Mouse (Mus musculus) hindbrain, embryonic 13.5 days (tissue): ENCODE results near the gene Clgn. TPM values are rescaled to one million over a fixed set of nuclear protein-coding genes. Genes with fewer than 3 reads are reported as not detected.

ENCODE experiments used
- ATAC-seq: fragments of 200-750 bp; cut with Nextera tagmentation; 2 replicates; pipeline ENCODE4 v1.8.0; 2017; ENCODE audit warnings: moderate TSS enrichment; ENCODE audit not compliant: low FRiP score
- H3K27ac ChIP-seq: fragments of 300-500 bp; sonication (generic); 2 replicates; pipeline ENCODE4 v1.5.1; 2015; ENCODE audit warnings: inconsistent platforms, mild to moderate bottlenecking, moderate library complexity
- H3K27me3 ChIP-seq: fragments of 300-500 bp; sonication (generic); 2 replicates; pipeline ENCODE4 v1.6.1; 2015; ENCODE audit warnings: mild to moderate bottlenecking, inconsistent platforms
- H3K36me3 ChIP-seq: fragments of 300-500 bp; sonication (generic); 2 replicates; pipeline ENCODE4 v1.6.1; 2015; ENCODE audit warnings: mild to moderate bottlenecking, inconsistent platforms
- H3K4me1 ChIP-seq: fragments of 300-500 bp; sonication (generic); replicated peaks from 2 replicates; pipeline ENCODE4 v1.6.1; 2015; ENCODE audit warnings: inconsistent platforms
- H3K4me2 ChIP-seq: fragments of 300-500 bp; sonication (generic); 2 replicates; pipeline ENCODE4 v1.6.1; 2015; ENCODE audit warnings: inconsistent platforms, mild to moderate bottlenecking, moderate library complexity
- H3K4me3 ChIP-seq: fragments of 300-500 bp; sonication (generic); 2 replicates; pipeline ENCODE4 v1.5.1; 2015; ENCODE audit warnings: mild to moderate bottlenecking, inconsistent platforms
- H3K9ac ChIP-seq: fragments of 300-500 bp; sonication (generic); 2 replicates; pipeline ENCODE4 v1.6.1; 2015; ENCODE audit warnings: mild to moderate bottlenecking, inconsistent platforms
- H3K9me3 ChIP-seq: fragments of 300-500 bp; sonication (generic); 2 replicates; pipeline ENCODE4 v1.6.1; 2016; ENCODE audit warnings: inconsistent platforms
- whole genome bisulfite sequencing: fragments of 180-500 bp; shearing (Covaris S2); methylation state at CpG from one replicate; pipeline ENCODE4 v1.1.7; 2015; 5-methylcytosine and 5-hydroxymethylcytosine counted together
- polyA plus RNA-seq: library from polyadenylated mRNA; unstranded; fragments of >200 nt; fragmentation: Nextera tagmentation; extraction: Ambion mirVana; gene quantifications from 2 replicates; pipeline ENCODE4 v1.2.1, GENCODE M21; 2015

The Clgn gene
- polyA plus RNA-seq, 1 experiment from 2014 or later: 9.2 TPM

DNA sequence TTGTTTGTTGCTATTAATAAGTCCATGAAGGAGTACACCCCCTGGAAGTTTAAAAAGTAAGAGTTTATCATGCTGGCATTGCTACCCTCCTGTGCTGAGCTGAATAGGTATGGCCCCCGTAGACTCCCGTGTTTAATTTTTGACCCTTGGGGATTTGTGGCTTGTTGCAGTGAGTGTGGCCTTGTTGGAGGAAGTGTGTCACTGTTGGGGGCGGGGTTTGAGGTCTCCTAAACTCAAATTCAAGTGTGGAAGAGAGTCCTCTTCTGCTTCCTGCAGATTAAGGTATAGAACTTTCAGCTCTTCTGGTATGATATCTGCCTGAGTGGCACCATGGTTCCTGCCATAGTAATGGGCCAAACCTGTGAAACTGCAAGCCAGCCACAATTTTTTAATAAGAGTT is 69.9 kb downstream of the Clgn start:
- H3K9me3 ChIP-seq: no peaks in the 10 kb centered on the region
- 79% methylated on average over 3 of the region's 3 CpGs for WGBS
- no peak overlapping the region for H3K27ac ChIP-seq
- no peak overlapping the region for H3K4me2 ChIP-seq
- no peaks in the 10 kb centered on the region for H3K4me1 ChIP-seq
- no peaks in the 10 kb centered on the region for H3K27me3 ChIP-seq
- no peak for ATAC-seq
- no peak overlapping the region for H3K9ac ChIP-seq
- no peaks in the 10 kb centered on the region for H3K36me3 ChIP-seq
- H3K4me3 ChIP-seq: no peak overlapping the region

Other genes with a start within 250 kb of the Clgn start
- 15.9 and 16.4 TPM in 2 replicates for gene Tbc1d9, start 224.5 kb upstream of the Clgn start, polyA plus RNA-seq
- gene Gm10645, start 223.7 kb upstream of the Clgn start, polyA plus RNA-seq: 6.9 and 7.3 TPM in 2 replicates
- 0.12 and 0.30 TPM in 2 replicates for gene Ucp1, start 99.5 kb upstream of the Clgn start, polyA plus RNA-seq
- 23.7 and 25.8 TPM in 2 replicates for gene Elmod2, start 57.4 kb upstream of the Clgn start, polyA plus RNA-seq
- not detected in 2 replicates for gene Mgat4d, start 41.4 kb upstream of the Clgn start, polyA plus RNA-seq
- gene Scoc, start 68.5 kb downstream of the Clgn start, polyA plus RNA-seq: 226 and 241 TPM in 2 replicates
- 0.05 and 0.09 TPM in 2 replicates for gene Olfr370, start 145.9 kb downstream of the Clgn start, polyA plus RNA-seq
- gene Ndufb7, start 176.8 kb downstream of the Clgn start, polyA plus RNA-seq: 375 and 381 TPM in 2 replicates
- gene Tecr, start 218.1 kb downstream of the Clgn start, polyA plus RNA-seq: 998 and 1,025 TPM in 2 replicates
- 54.1 and 54.2 TPM in 2 replicates for gene Dnajb1, start 218.3 kb downstream of the Clgn start, polyA plus RNA-seq